Mouse (Mus musculus) natural killer cell, adult 2 months (primary cell): Measurements from ENCODE around the gene Plekha4.

Experiments
- DNase-seq, 2 experiments: peaks; one replicate each; pipeline ENCODE4 v3.0.0; 2022; ENCODE audit warnings: low spot score in 2 of 2

Plekha4 gene

GRCm38 (mm10) chr7:45568601-45569473, 42.7 kb downstream of the Plekha4 start:
- DNase-seq = no peak

- DNase-seq = peak; percentile 63 to 73
Observed at GRCm38 (mm10) chr7:45570103-45570741, 44.1 kb downstream of the Plekha4 start, which contains the start of gene Bcat2. Gene Bcat2 (plus strand): TSS chr7:45570153.

GRCm38 (mm10) chr7:45571966-45572365, 45.8 kb downstream of the Plekha4 start:
- no peak for DNase-seq

GRCm38 (mm10) chr7:45573954-45574353, 47.8 kb downstream of the Plekha4 start:
- no peak for DNase-seq

- DNase-seq = no peak
Observed at GRCm38 (mm10) chr7:45574472-45575379, 48.6 kb downstream of the Plekha4 start.

- no peak for DNase-seq
Observed at GRCm38 (mm10) chr7:45585923-45586322, 59.8 kb downstream of the Plekha4 start.

GRCm38 (mm10) chr7:45587631-45588592, 61.8 kb downstream of the Plekha4 start:
- no peak for DNase-seq

- DNase-seq = peak; percentile 71 to 76
Observed at GRCm38 (mm10) chr7:45589173-45589572, 63.0 kb downstream of the Plekha4 start.

GRCm38 (mm10) chr7:45589898-45590297, 63.8 kb downstream of the Plekha4 start:
- no peak for DNase-seq

GRCm38 (mm10) chr7:45590874-45591273, 64.7 kb downstream of the Plekha4 start:
- DNase-seq = no peak

GRCm38 (mm10) chr7:45591880-45592279, 65.8 kb downstream of the Plekha4 start:
- peak; percentile 59 to 60 for DNase-seq

GRCm38 (mm10) chr7:45593118-45593815, 67.1 kb downstream of the Plekha4 start:
- peak; percentile 77 to 82 for DNase-seq

- DNase-seq = no peak
Observed at GRCm38 (mm10) chr7:45595176-45595575, 69.0 kb downstream of the Plekha4 start.

- DNase-seq = no peak
Observed at GRCm38 (mm10) chr7:45596107-45596506, 70.0 kb downstream of the Plekha4 start.

- no peak for DNase-seq
Observed at GRCm38 (mm10) chr7:45597013-45597412, 70.9 kb downstream of the Plekha4 start.

- DNase-seq = no peak
Observed at GRCm38 (mm10) chr7:45597527-45597926, 71.4 kb downstream of the Plekha4 start.

GRCm38 (mm10) chr7:45598960-45599879, 73.1 kb downstream of the Plekha4 start:
- DNase-seq = no peak
